Mouse (Mus musculus) cerebellum, adult 2 months (tissue): Measurements from ENCODE around the gene Smarca4.

ENCODE experiments used
- CTCF ChIP-seq: fragments of 200-500 bp; IDR thresholded peaks from 2 replicates; pipeline ENCODE4 v1.5.1; 2011; ENCODE audit warnings: low read depth, mild to moderate bottlenecking, control low read depth, low read length, moderate library complexity, borderline replicate concordance; ENCODE audit not compliant: insufficient read depth
- POLR2A ChIP-seq: fragments of 200-500 bp; IDR thresholded peaks from 2 replicates; pipeline ENCODE4 v1.6.1; 2011; ENCODE audit warnings: low read length, control low read depth, borderline replicate concordance; ENCODE audit not compliant: insufficient read depth

DNA sequence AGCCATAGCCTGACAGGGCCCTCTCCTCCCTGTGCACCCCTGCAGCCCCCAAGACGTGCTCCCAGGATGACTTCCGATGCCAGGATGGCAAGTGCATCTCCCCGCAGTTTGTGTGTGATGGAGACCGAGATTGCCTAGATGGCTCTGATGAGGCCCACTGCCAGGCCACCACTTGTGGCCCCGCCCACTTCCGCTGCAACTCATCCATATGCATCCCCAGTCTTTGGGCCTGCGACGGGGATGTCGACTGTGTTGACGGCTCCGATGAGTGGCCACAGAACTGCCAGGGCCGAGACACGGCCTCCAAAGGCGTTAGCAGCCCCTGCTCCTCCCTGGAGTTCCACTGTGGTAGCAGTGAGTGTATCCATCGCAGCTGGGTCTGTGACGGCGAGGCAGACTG lies 117.5 kb downstream of the Smarca4 start:
- TF ChIP-seq CTCF (no peak), POLR2A (no peak)
